Mouse (Mus musculus) lung, postnatal 10 days (tissue): Measurements from ENCODE around the gene Mars.
"Not testable (repeated sequence)": the region's sequence is repeated elsewhere in the genome, so short reads cannot be mapped to it uniquely, and the experiment has no call there.

Experiments
- DNase-seq: peaks from one replicate; pipeline ENCODE4 v3.0.0; 2021

The Mars gene

GRCm38 (mm10) chr10:127335271-127335670 is 23.7 kb upstream of the Mars start:
- DNase-seq: no peak

- DNase-seq: no peak
Measured at GRCm38 (mm10) chr10:127333152-127333551, 21.6 kb upstream of the Mars start.

DNA sequence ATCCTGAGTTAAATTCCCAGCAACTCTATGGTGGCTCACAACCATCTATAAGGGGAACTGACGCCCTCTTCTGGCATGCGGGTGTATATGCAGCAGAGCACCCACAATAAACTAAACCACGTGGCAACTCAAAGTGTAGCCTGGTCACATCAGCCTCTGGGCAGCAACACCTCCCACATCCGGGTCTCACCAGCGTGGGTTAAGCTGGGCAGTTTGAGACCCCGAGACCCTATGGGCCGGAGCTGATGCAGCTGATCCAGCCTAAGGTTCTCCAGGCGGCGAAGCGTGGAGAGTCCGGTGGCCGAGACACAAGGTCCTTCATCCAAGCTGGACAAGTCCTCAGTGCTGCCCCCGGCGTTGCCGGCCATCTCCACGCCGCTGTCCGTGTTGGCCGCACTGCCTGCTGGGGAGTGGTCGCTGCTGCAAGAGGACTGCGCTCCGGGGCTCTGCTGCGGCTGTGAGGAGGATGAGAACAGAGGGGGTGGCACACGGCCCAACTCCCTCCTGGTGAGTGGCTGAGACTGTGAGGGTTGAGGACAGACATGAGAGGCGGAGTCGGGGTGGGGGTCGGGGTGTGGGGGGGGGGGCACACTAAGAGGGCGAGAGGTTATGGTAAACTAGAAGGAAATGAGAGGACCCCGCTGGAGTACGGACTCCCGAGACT is 20.8 kb upstream of the Mars start:
- DNase-seq: no peak

DNA sequence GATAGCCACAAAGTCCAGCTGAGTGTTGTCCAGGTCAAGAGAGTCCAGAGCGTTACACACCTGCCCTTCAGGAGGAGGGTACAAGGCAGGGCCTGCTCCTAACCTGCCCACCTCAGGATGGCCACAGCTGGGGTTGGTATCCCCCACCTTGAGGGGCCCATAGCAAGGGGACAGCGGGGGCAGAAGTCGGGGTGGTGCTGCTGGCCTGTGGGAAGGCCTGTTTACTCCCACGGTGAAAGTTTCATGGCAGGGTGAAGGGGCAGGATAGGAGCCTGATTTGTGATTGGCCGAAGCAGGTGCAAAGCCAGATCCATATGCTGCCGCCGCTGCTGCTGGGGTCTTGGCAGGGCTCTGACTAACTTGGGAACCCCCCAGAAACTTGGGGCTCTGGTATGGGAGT is 18.6 kb upstream of the Mars start:
- no peak for DNase-seq

GRCm38 (mm10) chr10:127327461-127328145 is 16.0 kb upstream of the Mars start:
- DNase-seq: no peak

GRCm38 (mm10) chr10:127326828-127327227 is 15.2 kb upstream of the Mars start:
- peak; percentile 45 for DNase-seq

DNA sequence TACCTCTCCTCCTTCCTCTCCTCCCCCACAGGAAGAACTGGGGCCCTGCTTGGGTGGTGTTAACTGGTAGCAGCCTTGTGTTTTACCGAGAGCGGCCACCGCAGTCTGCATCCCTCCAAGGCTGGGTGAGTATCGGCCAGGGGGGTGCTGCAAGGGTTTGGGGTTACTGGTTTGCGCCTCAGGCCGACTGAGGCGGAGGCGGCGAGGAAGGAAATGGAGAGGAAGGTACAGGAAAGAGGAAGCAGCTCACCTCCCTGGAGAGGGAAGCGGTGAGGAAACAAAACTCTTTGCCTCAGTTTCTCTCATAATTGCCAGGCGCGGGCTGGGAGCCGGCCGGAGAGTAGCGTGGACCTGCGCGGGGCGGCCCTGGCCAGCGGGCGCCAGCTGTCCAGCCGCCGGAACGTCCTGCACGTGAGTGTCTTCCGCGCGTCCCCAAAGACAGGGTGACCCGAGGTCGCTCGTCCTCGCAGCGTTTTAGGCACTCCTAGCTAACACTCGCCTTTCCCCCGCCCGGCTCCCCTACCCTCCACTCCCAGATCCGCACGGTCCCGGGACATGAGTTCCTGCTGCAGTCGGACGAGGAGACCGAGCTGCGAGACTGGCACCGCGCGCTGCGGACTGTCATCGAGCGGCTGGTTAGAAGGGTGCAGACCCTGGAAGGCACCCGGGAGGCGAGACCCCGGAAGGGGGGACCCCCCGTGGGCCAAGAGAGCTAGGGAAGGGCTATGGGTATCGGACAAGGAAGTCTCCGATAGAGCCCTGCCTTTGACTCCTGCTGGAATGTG is 14.6 kb upstream of the Mars start:
- peak; percentile 45 for DNase-seq

DNA sequence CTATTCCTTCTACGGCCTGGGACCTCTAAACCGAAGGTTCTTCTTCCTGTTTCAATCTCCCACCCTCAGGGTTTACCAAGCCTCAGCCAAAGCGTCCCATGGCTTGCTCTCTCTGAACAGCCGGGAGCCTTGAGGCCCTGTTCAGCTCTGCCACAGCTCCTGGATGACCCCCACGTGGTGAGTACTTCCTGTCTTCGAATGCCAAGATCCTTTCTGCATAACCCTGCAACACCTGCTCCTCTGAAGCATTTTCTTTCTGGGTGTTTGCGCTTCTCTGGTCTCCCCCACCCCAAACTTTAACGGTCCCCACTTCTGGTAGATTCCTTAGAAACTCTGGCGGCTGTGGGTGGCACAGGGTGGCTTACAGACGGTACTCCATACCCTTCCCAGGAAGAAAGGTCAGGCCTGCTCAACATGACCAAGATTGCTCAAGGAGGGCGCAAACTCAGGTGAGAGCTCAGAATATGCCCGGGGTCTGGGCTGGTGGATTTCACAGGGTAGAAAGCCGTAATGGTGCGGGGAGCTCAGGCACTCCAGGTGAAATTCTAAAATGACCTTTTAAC is 13.9 kb upstream of the Mars start:
- no peak for DNase-seq

GRCm38 (mm10) chr10:127324495-127324894 is 12.9 kb upstream of the Mars start:
- DNase-seq: peak; percentile 71

GRCm38 (mm10) chr10:127323131-127323855 is 11.7 kb upstream of the Mars start:
- no peak for DNase-seq

GRCm38 (mm10) chr10:127322669-127323068 is 11.1 kb upstream of the Mars start:
- no peak for DNase-seq

- no peak for DNase-seq
Measured at GRCm38 (mm10) chr10:127322178-127322577, 10.6 kb upstream of the Mars start.

DNA sequence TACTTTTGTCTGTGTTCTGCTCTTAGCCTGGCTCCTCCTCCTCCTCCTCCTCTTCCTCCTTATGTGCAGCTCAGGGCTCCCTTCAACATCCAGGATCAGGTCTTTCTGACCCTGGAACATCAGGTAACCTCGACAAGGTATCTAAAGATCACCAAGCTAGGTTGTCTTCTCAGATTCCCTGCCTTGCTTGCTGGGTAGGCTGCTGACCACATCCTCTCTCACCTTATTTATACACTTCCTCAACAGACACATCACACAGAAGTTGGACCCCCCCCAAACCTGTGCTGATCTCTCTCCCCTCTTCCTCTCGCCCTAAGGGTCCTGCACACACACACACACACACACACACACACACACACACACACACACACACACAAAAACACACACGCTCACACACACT is 10.0 kb upstream of the Mars start, which contains the start of gene Arhgap9:
Gene Arhgap9, plus strand, starts transcription at position 344 of the 400 bp plus-strand sequence.
- no peak for DNase-seq

DNA sequence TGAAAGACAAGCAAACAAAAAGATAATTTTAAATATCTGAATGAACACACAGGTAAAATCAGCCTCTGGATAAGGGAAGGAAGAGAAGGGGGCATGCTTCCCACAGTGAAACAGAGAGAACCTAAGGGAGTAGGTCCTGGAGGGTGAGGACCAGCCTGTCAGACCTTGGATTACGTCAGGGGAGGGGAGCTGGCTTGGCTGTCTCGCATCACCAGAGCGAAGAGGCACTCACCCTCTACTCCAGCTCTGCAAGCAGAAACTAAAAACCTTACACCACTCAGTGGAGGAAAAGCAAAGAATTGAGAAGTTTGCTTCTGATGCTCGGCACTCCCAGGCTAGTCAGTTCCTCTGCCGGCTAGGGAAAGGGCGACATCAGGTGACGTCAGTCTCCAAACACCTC is 8.4 kb upstream of the Mars start:
- DNase-seq: no peak

DNA sequence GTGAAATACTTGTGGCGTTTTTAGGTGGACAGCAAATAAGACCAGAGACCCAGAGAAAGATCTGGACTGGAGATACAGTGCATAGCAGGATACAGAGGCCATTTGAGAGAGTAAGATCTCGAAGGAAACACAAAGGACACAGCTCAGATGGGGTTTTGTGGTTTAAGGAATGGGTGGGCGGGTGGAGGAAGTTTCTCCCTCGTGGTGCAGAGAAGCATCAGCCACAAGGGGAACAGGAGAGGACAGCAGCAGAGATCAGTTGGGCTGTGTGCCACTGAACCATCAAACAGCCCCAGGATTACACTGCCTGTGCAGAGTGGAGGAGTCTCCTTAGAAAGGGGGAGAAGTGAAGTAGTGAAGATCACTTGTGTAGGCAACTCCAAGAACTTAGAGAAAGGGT is 6.4 kb upstream of the Mars start:
- DNase-seq: no peak

- no peak for DNase-seq
Measured at GRCm38 (mm10) chr10:127317277-127317676, 5.7 kb upstream of the Mars start.

GRCm38 (mm10) chr10:127314950-127315349 is 3.4 kb upstream of the Mars start:
- not testable (repeated sequence) for DNase-seq

GRCm38 (mm10) chr10:127313516-127313915 is 1.9 kb upstream of the Mars start:
- DNase-seq: not testable (repeated sequence)

DNA sequence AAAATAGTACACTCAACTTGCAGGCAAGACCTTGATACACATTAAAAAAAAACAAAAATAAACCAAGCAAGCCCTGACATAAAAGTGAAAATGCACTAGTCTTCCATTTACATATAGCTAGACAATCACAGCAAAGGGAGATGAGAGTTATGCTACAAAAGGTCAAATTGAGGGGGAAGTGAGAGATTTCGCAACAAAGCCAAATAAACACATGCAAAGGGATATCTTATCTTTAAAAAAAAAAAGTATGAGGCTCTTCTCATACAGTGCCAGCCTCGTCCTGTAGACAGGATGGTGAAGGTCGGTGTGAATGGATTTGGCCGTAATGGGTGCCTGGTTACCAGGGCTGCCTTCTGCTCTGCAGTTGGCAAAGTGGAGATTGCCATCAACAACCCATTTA is 1.3 kb upstream of the Mars start:
- no peak for DNase-seq

GRCm38 (mm10) chr10:127312356-127312676 is 730 bp upstream of the Mars start:
- peak; percentile 93 for DNase-seq

- peak; percentile 63 for DNase-seq
Measured at GRCm38 (mm10) chr10:127310523-127311475, 787 bp downstream of the Mars start.

DNA sequence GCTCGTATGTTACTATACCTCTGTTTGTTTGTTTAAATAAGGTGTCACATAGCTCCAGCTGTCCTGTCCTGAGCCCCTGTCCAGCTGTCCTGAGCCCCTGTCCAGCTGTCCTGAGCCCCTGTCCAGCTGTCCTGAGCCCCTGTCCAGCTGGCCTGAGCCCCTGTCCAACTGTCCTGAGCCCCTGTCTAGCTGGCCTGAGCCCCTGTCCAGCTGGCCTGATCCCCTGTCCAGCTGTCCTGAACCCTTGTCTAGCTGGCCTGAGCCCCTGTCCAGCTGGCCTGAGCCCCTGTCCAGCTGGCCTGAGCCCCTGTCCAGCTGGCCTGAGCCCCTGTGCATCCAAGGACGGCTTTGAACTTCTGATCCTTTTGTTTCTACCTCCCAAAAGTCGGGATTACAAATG is 2.4 kb downstream of the Mars start:
- not testable (repeated sequence) for DNase-seq
